Mouse (Mus musculus) heart, embryonic 13.5 days (tissue): ENCODE measurements around the gene Oat. TPM values are rescaled to one million over a fixed set of nuclear protein-coding genes. Genes with fewer than 3 reads are reported as not detected.

Experiments used
- ATAC-seq: fragments of 200-750 bp; cut with Nextera tagmentation; 2 replicates; pipeline ENCODE4 v1.8.0; 2017; ENCODE audit warnings: moderate TSS enrichment; ENCODE audit not compliant: insufficient number of reproducible peaks, low FRiP score, low TSS enrichment; ENCODE audit errors: extremely low read depth
- H3K27ac ChIP-seq: fragments of 300-500 bp; sonication (generic); replicated peaks from 2 replicates; pipeline ENCODE4 v1.5.1; 2015; ENCODE audit warnings: moderate library complexity, mild to moderate bottlenecking, inconsistent platforms
- H3K27me3 ChIP-seq: fragments of 300-500 bp; sonication (generic); replicated peaks from 2 replicates; pipeline ENCODE4 v1.6.1; 2015; ENCODE audit warnings: mild to moderate bottlenecking, inconsistent platforms
- H3K36me3 ChIP-seq: fragments of 300-500 bp; sonication (generic); 2 replicates; pipeline ENCODE4 v1.6.1; 2015; ENCODE audit warnings: mild to moderate bottlenecking, inconsistent platforms
- H3K4me1 ChIP-seq: fragments of 300-500 bp; sonication (generic); 2 replicates; pipeline ENCODE4 v1.6.1; 2015; ENCODE audit warnings: inconsistent platforms
- H3K4me2 ChIP-seq: fragments of 300-500 bp; sonication (generic); 2 replicates; pipeline ENCODE4 v1.6.1; 2015; ENCODE audit warnings: inconsistent platforms, mild to moderate bottlenecking, moderate library complexity
- H3K4me3 ChIP-seq: fragments of 300-500 bp; sonication (generic); 2 replicates; pipeline ENCODE4 v1.5.1; 2015; ENCODE audit warnings: moderate library complexity, mild to moderate bottlenecking, inconsistent platforms
- H3K9ac ChIP-seq: fragments of 300-500 bp; sonication (generic); 2 replicates; pipeline ENCODE4 v1.6.1; 2015; ENCODE audit warnings: inconsistent platforms, mild to moderate bottlenecking, moderate library complexity
- H3K9me3 ChIP-seq: fragments of 300-500 bp; sonication (generic); 2 replicates; pipeline ENCODE4 v1.6.1; 2016; ENCODE audit warnings: inconsistent platforms
- WGBS: fragments of 180-500 bp; shearing (Covaris S2); methylation state at CpG from one replicate; pipeline ENCODE4 v1.1.7; 2015; ENCODE audit warnings: mixed read lengths; 5-methylcytosine and 5-hydroxymethylcytosine counted together
- polyA plus RNA-seq: library from polyadenylated mRNA; unstranded; fragments of >200 nt; fragmentation: Nextera tagmentation; extraction: Ambion mirVana; gene quantifications from 2 replicates; pipeline ENCODE4 v1.2.1, GENCODE M21; 2015

Oat gene
- polyA plus RNA-seq: 169 and 184 TPM in 2 replicates

DNA sequence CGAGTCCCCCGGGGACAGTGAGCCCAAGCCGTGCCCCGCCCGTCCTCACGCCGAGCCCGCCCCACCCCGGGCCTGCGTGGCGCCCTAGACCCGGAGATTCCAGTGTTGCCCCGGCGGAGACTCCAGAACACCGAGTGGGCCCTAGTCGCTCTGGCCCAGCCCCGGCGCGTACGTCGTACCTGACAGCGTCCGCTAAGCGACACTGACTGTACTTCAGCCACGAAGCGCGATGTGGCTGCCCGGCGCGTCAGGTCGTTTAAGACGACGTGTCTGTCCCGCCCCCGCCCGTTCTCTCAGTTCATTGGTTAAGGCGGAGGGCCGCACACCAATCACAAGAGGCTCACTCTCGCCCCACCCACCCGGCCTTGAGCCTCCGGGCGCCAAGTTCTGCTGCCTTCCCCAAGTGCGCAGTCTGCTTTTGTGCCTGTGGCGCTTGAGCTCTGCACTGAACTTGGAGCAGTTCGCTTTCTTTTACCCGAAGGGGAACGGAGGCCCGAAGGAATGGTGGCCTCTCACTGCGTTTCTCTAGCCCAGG lies at the start of gene Oat:
TSS of gene Oat (minus strand) at position 283 of the 535 bp plus-strand sequence.
- peaks cover 48% of the 10 kb centered on the region for H3K4me1 ChIP-seq
- peak within 1 kb of the TSS; percentile 98 for H3K27ac ChIP-seq
- H3K4me3 ChIP-seq: peak within 1 kb of the TSS; percentile 81
- H3K27me3 ChIP-seq: no peaks in the 10 kb centered on the region; the same call in 1 of the 2 replicates
- peak; percentile 94 for ATAC-seq
- H3K9me3 ChIP-seq: no peaks in the 10 kb centered on the region; the same call in 1 of the 2 replicates
- peak within 1 kb of the TSS; percentile 74 for H3K4me2 ChIP-seq
- H3K9ac ChIP-seq: peak within 1 kb of the TSS; percentile 92
- no peaks in the 10 kb centered on the region for H3K36me3 ChIP-seq
- WGBS: under 1% methylated on average over 49 of the region's 49 CpGs

DNA sequence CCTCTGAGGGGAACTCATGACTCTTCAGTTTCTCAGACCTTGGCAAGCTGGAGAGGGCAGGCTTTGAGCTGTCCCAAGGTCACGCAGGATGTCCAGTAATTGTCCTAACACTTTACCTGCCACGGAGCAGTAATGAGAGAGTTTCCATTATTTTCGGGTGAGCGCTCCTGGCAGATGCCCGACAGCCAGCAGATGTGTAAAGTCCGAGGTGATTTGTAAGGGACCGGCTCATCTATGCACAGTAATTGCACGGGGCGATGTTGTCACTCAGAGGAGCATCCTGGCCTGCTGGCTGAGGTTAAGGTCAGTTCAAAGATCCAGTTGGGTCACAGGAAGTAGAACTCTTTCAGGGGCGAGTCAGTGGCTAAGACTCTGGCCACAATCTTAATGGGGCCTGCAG lies 48.0 kb upstream of the Oat start:
- Histone ChIP-seq H3K27me3 (no peaks in the 10 kb centered on the region), H3K9me3 (no peaks in the 10 kb centered on the region), H3K4me2 (no peak overlapping the region), H3K4me3 (no peak overlapping the region), H3K9ac (no peak overlapping the region), H3K27ac (no peak overlapping the region), H3K4me1 (peaks cover 20% of the 10 kb centered on the region), H3K36me3 (no peaks in the 10 kb centered on the region)
- ATAC-seq: no peak
- WGBS: 74% methylated on average over 10 of the region's 10 CpGs

DNA sequence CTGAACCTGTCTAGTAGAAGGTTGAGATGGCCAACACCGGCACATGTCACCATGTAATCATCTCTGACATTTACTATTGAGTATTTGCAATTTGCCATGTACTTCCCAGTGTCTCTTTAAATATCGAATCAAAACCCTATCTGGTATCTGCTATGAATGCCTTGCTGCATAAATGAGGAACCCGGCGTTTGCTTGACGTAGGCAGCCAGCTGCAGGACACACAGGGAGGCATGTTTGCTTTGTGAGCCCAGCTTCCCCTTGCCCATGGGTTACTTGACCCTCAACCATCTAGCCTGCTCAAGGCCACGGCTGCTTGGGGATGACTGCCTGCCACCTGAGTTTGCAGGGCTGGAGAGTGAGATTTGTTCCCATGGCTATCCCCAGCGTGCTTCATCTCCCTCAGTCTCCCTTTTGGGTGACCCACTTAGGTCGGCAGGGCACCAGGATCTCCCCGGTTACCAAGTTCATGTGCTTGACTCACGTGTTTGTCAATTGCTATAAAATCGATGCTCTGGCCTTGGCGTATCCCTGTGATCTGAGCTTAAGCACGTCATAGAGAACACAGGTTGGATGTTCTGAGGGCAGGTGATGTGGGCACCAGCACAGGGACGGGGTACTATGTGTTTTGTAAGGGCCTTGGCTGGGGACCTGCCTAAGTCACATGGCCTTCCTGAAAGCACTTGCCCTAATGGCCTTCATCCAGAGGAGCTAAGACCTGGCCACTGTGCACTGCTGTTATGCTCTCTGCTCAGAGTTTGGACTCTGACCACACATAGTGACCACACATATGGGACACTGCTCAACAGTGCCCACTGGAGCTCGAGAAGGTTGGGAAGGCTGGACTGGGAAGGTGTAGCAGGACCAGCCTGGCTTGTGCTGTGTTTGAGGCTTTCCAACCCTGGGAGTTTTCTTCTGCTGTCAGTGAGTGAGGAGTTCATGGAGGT lies 44.0 kb upstream of the Oat start:
- Histone ChIP-seq H3K9me3 (no peaks in the 10 kb centered on the region), H3K9ac (no peak overlapping the region), H3K36me3 (no peaks in the 10 kb centered on the region), H3K27ac (no peak overlapping the region), H3K27me3 (no peaks in the 10 kb centered on the region), H3K4me2 (no peak overlapping the region), H3K4me1 (peaks cover 9% of the 10 kb centered on the region), H3K4me3 (no peak overlapping the region)
- ATAC-seq: no peak
- 82% methylated on average over 15 of the region's 15 CpGs for WGBS

DNA sequence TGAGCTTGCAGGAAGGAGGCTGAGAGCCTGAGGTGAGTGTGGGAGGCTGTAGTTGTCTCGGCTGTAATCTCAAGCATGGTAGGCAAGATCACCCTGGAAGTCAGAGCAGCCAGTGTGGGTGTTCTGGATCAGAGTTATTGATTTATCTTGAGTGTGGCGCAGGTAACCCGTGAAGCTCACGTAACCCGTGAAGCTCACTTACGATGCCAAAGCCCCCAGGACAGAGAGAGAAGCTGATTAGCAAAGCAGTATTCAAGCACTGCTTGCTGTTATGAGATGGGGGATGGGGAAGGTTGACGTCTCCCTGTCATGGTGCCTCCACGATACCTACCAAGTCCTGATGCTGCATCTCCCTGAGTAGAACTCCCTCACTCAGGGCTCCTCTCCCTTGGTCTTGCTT lies 43.4 kb upstream of the Oat start:
- no peaks in the 10 kb centered on the region for H3K27me3 ChIP-seq
- 84% methylated on average over 8 of the region's 8 CpGs for WGBS
- H3K9me3 ChIP-seq: no peaks in the 10 kb centered on the region
- no peak overlapping the region for H3K27ac ChIP-seq
- H3K4me3 ChIP-seq: no peak overlapping the region
- peaks cover 9% of the 10 kb centered on the region for H3K4me1 ChIP-seq
- no peaks in the 10 kb centered on the region for H3K36me3 ChIP-seq
- H3K9ac ChIP-seq: no peak overlapping the region
- no peak for ATAC-seq
- no peak overlapping the region for H3K4me2 ChIP-seq

DNA sequence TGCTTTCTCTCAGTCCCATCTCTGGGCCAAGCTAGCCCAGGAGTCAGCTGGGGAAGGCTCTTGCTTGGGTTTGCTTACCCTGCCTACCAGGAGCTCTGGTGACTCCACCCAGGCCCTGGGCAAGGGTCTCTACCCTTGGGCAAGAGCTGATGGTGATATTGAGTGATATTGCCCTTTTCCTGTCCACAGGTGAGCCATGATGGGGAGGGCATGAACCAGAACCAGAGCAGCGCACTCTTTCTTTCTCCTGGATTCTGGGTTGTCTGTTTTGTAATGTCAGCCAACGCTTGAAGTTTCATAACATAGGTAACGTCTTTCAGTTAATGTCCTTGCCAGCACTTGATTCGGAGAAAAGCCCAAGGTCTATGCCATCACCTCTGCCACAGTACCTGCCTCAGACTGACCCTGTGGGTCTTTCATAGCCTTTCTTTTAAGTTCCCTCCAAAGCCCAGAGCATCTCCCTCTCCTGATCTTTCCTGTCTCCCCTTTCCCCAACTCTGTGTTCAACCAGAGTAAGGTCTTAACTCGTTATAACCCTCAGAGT lies 40.9 kb upstream of the Oat start:
- WGBS: 77% methylated on average over 5 of the region's 5 CpGs
- H3K4me3 ChIP-seq: no peak overlapping the region
- no peak for ATAC-seq
- H3K36me3 ChIP-seq: no peaks in the 10 kb centered on the region
- H3K9me3 ChIP-seq: no peaks in the 10 kb centered on the region
- H3K27ac ChIP-seq: no peak overlapping the region
- no peaks in the 10 kb centered on the region for H3K27me3 ChIP-seq
- H3K4me1 ChIP-seq: peaks cover 3% of the 10 kb centered on the region; the same call in 1 of the 2 replicates
- no peak overlapping the region for H3K9ac ChIP-seq
- no peak overlapping the region for H3K4me2 ChIP-seq

DNA sequence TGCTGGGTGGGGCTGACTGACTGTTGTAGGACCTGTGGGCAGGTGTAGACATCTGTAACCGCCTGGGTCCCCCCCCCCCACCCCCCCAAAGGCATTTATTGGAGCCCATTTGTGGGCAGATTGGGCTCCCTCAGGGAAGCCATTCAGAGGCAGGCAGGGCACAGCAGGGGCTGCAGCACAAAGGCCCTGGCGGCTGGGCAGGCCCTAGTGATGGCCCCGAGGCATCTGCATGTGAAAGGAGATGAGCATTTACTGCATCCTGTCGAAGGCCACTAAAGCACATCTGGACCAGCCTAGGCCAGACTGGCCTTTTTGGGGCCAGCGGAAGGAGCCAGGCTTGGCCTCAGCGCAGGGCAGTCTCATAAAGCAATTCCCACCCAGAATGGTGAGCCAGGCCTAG lies 40.2 kb upstream of the Oat start:
- H3K4me2 ChIP-seq: no peak overlapping the region
- no peak overlapping the region for H3K9ac ChIP-seq
- no peaks in the 10 kb centered on the region for H3K36me3 ChIP-seq
- H3K9me3 ChIP-seq: no peaks in the 10 kb centered on the region
- H3K4me1 ChIP-seq: peaks cover 3% of the 10 kb centered on the region; the same call in 1 of the 2 replicates
- no peaks in the 10 kb centered on the region for H3K27me3 ChIP-seq
- no peak overlapping the region for H3K27ac ChIP-seq
- ATAC-seq: no peak
- no peak overlapping the region for H3K4me3 ChIP-seq
- 56% methylated on average over 6 of the region's 6 CpGs for WGBS

DNA sequence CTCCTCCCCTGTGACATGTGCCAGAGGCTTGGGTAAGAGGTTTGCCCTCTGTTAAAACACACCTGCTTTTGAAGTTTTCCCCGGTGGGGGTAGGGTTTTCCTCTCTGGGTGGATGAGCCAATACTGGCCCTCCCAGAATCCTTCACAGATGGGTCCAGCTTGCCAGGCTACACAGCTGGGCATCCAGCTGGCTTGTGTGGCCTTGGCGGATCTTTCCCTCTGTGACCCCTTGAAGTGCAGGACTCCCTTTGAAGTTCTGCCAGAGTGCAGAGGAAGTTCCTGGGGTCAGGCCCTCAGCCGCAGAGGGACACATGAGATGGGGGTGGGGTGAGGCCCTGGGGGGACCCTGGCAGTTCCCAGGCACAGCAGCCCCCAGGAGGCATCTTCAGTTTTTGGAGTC lies 39.1 kb upstream of the Oat start:
- Histone ChIP-seq H3K27ac (no peak overlapping the region), H3K36me3 (no peaks in the 10 kb centered on the region), H3K4me1 (peaks cover 8% of the 10 kb centered on the region), H3K9ac (no peak overlapping the region), H3K9me3 (no peaks in the 10 kb centered on the region), H3K4me2 (no peak overlapping the region), H3K27me3 (no peaks in the 10 kb centered on the region), H3K4me3 (no peak overlapping the region)
- ATAC-seq: no peak
- 25% methylated on average over 3 of the region's 3 CpGs for WGBS

DNA sequence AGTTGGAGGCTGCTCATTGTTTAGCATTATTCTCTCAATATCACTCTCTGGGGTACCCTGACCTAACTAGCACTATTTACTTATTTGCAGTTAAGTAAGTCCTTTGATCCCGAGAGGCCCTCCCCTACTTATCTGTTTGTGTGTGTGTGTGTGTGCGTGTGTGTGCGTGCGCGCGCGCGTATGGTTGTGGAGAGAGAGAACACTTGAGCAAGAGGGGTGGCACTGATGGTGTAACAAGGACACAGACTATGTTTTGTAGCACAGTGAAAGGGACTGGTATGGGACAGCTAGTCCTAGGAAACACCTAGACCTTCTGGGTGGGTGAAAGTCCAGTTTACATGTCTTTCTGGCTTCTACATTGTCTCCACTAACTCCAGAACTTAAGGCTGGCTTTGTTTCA lies 35.3 kb upstream of the Oat start:
- Histone ChIP-seq H3K27me3 (peaks cover 6% of the 10 kb centered on the region), H3K27ac (no peak overlapping the region), H3K4me3 (no peak overlapping the region), H3K4me2 (no peak overlapping the region), H3K4me1 (peaks cover 12% of the 10 kb centered on the region), H3K9ac (no peak overlapping the region), H3K9me3 (no peaks in the 10 kb centered on the region), H3K36me3 (no peaks in the 10 kb centered on the region)
- ATAC-seq: no peak
- WGBS: 94% methylated on average over 8 of the region's 8 CpGs

DNA sequence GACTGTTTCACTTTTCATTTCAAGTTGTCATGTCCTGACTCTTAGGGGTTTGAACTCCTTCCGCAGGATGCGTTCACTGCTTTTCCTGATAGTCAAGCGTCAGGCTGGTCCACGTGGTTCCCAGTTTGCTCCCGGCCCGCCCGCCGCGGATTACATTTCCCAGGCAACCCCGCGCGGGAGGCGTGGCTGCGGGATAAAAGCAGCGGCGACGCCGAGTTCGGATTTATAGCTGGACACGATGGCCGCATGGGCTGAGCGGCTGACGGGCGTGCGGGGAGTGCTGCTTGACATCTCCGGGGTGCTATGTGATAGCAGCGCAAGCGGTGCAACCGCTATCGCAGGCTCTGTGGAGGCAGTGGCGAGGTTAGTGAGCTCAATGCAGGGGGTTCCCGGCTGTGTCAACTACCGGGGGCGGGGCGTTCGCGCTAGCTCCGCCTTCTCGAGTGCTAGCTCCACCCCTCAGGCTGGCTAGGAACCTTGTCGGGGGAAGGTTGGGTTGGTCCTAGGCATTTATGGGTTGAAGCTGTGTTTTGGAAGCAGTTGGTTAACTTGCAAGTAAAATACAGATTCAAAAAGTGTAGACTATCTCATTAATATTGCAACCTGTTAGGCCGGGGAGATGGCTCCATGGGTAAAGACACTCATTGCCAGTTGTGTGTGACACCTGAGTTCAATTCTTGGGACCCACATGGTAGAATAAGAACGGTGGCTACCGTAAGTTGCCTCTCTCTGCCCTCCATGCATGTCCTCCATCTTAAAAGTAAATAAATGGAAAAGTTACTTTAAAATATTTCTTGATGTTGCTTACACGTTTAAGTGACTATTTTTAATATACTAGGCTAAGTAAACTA lies 34.5 kb upstream of the Oat start, which contains the start of gene Lhpp:
TSS of gene Lhpp (plus strand) at position 171 of the 851 bp plus-strand sequence.
- Histone ChIP-seq H3K36me3 (no peaks in the 10 kb centered on the region), H3K9ac (peak within 1 kb of the TSS; percentile 80), H3K27me3 (peaks cover 12% of the 10 kb centered on the region), H3K4me2 (peak within 1 kb of the TSS; percentile 73), H3K4me3 (peak within 1 kb of the TSS; percentile 65), H3K27ac (no peak within 1 kb of the TSS), H3K9me3 (no peaks in the 10 kb centered on the region), H3K4me1 (peaks cover 12% of the 10 kb centered on the region)
- ATAC-seq: peak; percentile 70
- WGBS: 7% methylated on average over 44 of the region's 44 CpGs

DNA sequence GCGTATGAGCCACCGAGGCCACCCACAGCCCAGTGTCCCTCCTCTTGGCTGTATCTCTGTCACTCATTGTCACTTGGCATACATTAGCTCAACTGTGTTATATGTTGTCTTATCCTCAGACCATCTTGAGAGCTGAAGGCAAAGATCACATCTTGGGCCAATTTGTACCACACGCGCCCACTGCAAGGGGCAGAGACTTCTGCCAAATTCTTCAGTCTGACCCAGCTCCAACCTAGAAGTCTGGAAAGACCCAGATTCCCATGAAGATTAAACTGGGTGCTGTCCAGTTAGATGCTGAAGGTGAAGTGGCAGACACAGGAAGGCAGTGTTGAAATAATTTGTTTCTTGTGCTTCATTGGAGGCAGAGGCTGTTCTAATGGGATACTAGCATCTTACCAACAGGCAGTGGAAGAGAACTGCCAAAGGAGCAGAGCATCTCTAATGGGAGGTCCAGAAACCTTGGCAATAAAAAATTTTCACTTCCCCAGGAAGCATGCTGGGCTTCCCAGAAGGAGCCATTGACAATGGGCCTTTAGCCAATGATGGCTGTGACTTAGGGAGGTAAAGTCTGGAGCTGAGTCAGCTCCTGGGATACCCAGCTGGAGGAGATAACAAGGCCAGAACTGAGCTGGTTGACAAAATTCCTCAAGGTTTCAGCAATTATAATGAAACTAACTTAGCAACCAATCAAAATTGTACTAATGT lies 32.3 kb upstream of the Oat start:
- Histone ChIP-seq H3K27me3 (peaks cover 27% of the 10 kb centered on the region), H3K4me1 (peaks cover 8% of the 10 kb centered on the region), H3K9ac (no peak overlapping the region), H3K36me3 (no peaks in the 10 kb centered on the region), H3K4me2 (no peak overlapping the region), H3K4me3 (no peak overlapping the region), H3K9me3 (no peaks in the 10 kb centered on the region), H3K27ac (no peak overlapping the region)
- ATAC-seq: no peak
- WGBS: 81% methylated on average over 4 of the region's 4 CpGs
